Mouse (Mus musculus) forebrain, embryonic 13.5 days (tissue): Measurements from ENCODE around the gene Ppargc1a. TPM values are rescaled to one million over a fixed set of nuclear protein-coding genes. Genes with fewer than 3 reads are reported as not detected.

Experiments used
- ATAC-seq: fragments of 200-750 bp; cut with Nextera tagmentation; 2 replicates; pipeline ENCODE4 v1.8.0; 2017
- H3K27ac ChIP-seq: fragments of 300-500 bp; sonication (generic); 2 replicates; pipeline ENCODE4 v1.5.1; 2015; ENCODE audit warnings: inconsistent platforms, mild to moderate bottlenecking, moderate library complexity
- H3K27me3 ChIP-seq: fragments of 300-500 bp; sonication (generic); 2 replicates; pipeline ENCODE4 v1.6.1; 2015; ENCODE audit warnings: mild to moderate bottlenecking, inconsistent platforms
- H3K36me3 ChIP-seq: fragments of 300-500 bp; sonication (generic); 2 replicates; pipeline ENCODE4 v1.6.1; 2015; ENCODE audit warnings: mild to moderate bottlenecking, inconsistent platforms; ENCODE audit not compliant: poor library complexity, severe bottlenecking
- H3K4me1 ChIP-seq: fragments of 300-500 bp; sonication (generic); 2 replicates; pipeline ENCODE4 v1.6.1; 2015; ENCODE audit warnings: inconsistent platforms
- H3K4me2 ChIP-seq: fragments of 300-500 bp; sonication (generic); 2 replicates; pipeline ENCODE4 v1.6.1; 2015; ENCODE audit warnings: inconsistent platforms, mild to moderate bottlenecking, moderate library complexity
- H3K4me3 ChIP-seq: fragments of 300-500 bp; sonication (generic); 2 replicates; pipeline ENCODE4 v1.5.1; 2015; ENCODE audit warnings: mild to moderate bottlenecking, inconsistent platforms
- H3K9ac ChIP-seq: fragments of 300-500 bp; sonication (generic); 2 replicates; pipeline ENCODE4 v1.6.1; 2015; ENCODE audit warnings: mild to moderate bottlenecking, inconsistent platforms
- H3K9me3 ChIP-seq: fragments of 300-500 bp; sonication (generic); replicated peaks from 2 replicates; pipeline ENCODE4 v1.6.1; 2016; ENCODE audit warnings: inconsistent platforms
- WGBS: fragments of 180-500 bp; shearing (Covaris S2); methylation state at CpG from one replicate; pipeline ENCODE4 v1.1.7; 2015; 5-methylcytosine and 5-hydroxymethylcytosine counted together
- polyA plus RNA-seq: library from polyadenylated mRNA; unstranded; fragments of >200 nt; fragmentation: Nextera tagmentation; extraction: Ambion mirVana; gene quantifications from 2 replicates; pipeline ENCODE4 v1.2.1, GENCODE M21; 2015

Ppargc1a gene
- polyA plus RNA-seq, 1 experiment from 2014 or later: 4.9 TPM

- H3K27me3 ChIP-seq: no peaks in the 10 kb centered on the region
- no peaks in the 10 kb centered on the region for H3K4me1 ChIP-seq
- no peak overlapping the region for H3K27ac ChIP-seq
- no peak overlapping the region for H3K9ac ChIP-seq
- no peak overlapping the region for H3K4me2 ChIP-seq
- no peak for ATAC-seq
- H3K36me3 ChIP-seq: no peaks in the 10 kb centered on the region
- WGBS: 74% methylated on average over 1 of the region's 1 CpGs
- H3K4me3 ChIP-seq: no peak overlapping the region
- H3K9me3 ChIP-seq: no peaks in the 10 kb centered on the region
These were observed 33.1 kb downstream of the Ppargc1a start for GRCm38 (mm10) chr5:51534456-51534855.

DNA sequence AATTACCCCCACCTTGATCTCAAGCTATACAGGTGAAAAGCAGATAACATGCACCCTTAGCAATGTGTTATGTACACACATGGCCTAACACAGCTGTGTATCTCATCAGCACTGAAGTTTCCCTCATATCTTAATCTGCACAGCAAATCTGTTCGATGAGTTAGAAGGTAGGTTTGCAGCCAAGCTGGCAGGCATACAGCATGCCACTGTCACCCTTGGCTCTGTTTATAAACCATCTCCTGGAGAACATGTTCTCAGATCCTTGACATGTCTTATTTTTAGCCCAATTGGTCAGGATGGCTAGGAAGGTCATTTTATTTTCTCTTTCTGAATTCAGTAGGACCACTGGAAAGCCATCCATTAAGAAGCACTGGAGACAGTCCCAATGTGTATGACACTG is 36.2 kb downstream of the Ppargc1a start:
- 81% methylated on average over 1 of the region's 1 CpGs for WGBS
- H3K4me2 ChIP-seq: no peak overlapping the region
- H3K27ac ChIP-seq: no peak overlapping the region
- no peaks in the 10 kb centered on the region for H3K9me3 ChIP-seq
- H3K4me1 ChIP-seq: no peaks in the 10 kb centered on the region
- H3K9ac ChIP-seq: no peak overlapping the region
- no peaks in the 10 kb centered on the region for H3K27me3 ChIP-seq
- no peaks in the 10 kb centered on the region for H3K36me3 ChIP-seq
- H3K4me3 ChIP-seq: no peak overlapping the region
- no peak for ATAC-seq

DNA sequence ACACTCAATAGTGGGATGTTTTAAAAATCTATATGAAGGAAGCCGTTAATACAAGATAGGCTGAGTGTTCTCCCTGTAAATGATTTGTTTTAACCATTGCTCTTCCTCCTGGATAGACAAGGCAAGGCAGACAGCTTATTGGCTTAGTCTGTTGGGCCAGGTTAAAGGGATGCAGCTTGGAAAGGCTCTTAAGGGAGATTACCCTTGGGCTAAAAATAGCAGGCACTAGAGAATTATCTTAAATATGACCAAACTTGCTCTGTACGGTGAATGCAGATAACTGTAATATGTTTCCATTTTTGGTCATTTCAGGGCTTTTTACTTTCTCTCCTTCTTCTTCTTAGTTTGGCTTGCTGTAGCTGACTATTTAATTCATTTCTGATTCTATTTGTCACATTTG is 38.1 kb downstream of the Ppargc1a start:
- ATAC-seq: no peak

DNA sequence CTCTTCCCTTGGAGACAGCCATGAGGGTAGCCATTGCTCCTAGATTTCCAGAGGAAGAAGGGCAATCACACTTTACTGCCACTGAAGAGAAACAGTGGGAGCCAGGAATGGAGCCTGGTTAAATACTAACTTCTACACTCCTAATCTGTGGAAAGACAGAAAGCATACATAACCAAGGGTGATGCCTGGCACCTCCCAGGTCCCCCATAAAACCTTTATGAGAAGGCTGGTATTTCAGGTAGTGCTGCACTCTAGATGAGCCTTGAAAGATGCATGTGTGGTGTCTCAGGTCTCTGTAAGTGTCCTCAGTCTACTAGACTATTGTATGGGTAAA is 39.4 kb downstream of the Ppargc1a start:
- Histone ChIP-seq H3K4me3 (no peak overlapping the region), H3K9ac (no peak overlapping the region), H3K4me1 (no peaks in the 10 kb centered on the region), H3K4me2 (no peak overlapping the region), H3K27me3 (no peaks in the 10 kb centered on the region), H3K27ac (no peak overlapping the region), H3K9me3 (no peaks in the 10 kb centered on the region), H3K36me3 (no peaks in the 10 kb centered on the region)
- no peak for ATAC-seq

More for the DNA sequence above, 38.1 kb downstream of the Ppargc1a start:
- Histone ChIP-seq H3K9ac (no peak overlapping the region), H3K4me3 (no peak overlapping the region), H3K27me3 (no peaks in the 10 kb centered on the region), H3K36me3 (no peaks in the 10 kb centered on the region), H3K4me1 (no peaks in the 10 kb centered on the region), H3K9me3 (no peaks in the 10 kb centered on the region), H3K27ac (no peak overlapping the region), H3K4me2 (no peak overlapping the region)
- 85% methylated on average over 2 of the region's 2 CpGs for WGBS

GRCm38 (mm10) chr5:51527498-51528164 is 39.9 kb downstream of the Ppargc1a start:
- Histone ChIP-seq H3K4me2 (no peak overlapping the region), H3K4me1 (no peaks in the 10 kb centered on the region), H3K27ac (no peak overlapping the region), H3K4me3 (no peak overlapping the region), H3K36me3 (no peaks in the 10 kb centered on the region), H3K9me3 (no peaks in the 10 kb centered on the region), H3K9ac (no peak overlapping the region), H3K27me3 (no peaks in the 10 kb centered on the region)
- 93% methylated on average over 5 of the region's 5 CpGs for WGBS
- ATAC-seq: no peak

DNA sequence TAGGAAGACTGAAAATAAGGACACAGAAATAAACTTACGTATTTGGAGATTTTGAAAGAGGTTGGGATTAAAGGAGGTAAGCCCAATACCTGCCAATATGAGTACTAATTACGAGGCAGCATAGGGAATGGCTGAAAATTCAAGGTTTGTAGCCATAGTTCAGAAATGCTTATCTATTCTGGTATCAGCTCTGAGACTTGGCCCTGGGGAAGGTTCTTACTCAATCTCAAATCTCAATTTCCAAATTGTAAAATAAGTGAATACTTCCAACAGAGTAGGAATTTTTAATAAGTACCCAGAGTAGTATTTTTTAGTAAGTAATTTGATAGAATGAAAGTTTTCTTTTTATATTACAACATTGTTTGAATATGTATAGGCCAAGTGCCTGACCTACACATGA is 41.7 kb downstream of the Ppargc1a start:
- no peak for ATAC-seq
- WGBS: 82% methylated on average over 2 of the region's 2 CpGs

GRCm38 (mm10) chr5:51520807-51521206 is 46.7 kb downstream of the Ppargc1a start:
- Histone ChIP-seq H3K4me1 (no peaks in the 10 kb centered on the region), H3K27ac (no peak overlapping the region), H3K4me3 (no peak overlapping the region), H3K36me3 (no peaks in the 10 kb centered on the region), H3K9ac (no peak overlapping the region), H3K9me3 (no peaks in the 10 kb centered on the region), H3K27me3 (no peaks in the 10 kb centered on the region), H3K4me2 (no peak overlapping the region)
- WGBS: 90% methylated on average over 3 of the region's 3 CpGs
- no peak for ATAC-seq

More for the DNA sequence above, 41.7 kb downstream of the Ppargc1a start:
- Histone ChIP-seq H3K4me2 (no peak overlapping the region), H3K4me1 (no peaks in the 10 kb centered on the region), H3K36me3 (no peaks in the 10 kb centered on the region), H3K27ac (no peak overlapping the region), H3K9me3 (no peaks in the 10 kb centered on the region), H3K4me3 (no peak overlapping the region), H3K27me3 (no peaks in the 10 kb centered on the region), H3K9ac (no peak overlapping the region)

DNA sequence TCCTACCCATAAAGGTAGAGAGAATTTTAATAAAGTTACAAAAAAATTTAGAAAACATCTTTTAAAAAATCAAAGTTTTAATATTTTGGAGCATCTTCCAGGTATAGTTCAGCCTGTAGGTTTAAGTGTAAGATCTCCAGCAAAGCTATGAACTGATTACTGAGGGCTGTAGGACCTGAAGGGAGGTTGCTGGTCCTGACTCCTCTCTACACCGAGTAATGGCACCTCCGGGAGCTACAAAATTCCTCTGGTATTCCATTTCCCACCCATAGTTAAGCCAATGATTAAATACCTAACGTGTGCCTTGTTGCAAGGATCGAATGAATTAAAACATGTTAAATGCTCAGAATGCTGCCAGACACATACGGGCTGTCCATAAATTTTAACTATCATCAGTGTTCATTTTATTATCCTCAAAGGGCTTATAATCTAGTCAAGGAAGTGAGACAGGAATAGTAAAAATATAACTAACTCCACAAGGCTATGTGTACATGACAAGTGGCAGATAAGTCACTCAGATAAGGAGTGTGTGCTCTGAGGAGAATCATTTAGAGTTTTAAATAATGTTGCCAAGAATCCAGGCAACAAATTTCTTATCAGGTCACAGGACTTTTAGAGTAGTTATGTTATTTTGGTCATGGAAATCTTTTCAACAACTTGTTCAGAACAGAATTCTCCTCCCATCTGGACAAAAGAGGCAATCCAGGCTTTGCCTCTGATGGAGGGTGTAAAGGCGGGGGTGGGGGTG is 49.9 kb downstream of the Ppargc1a start:
- no peak for ATAC-seq
- Histone ChIP-seq H3K27ac (no peak overlapping the region), H3K4me1 (no peaks in the 10 kb centered on the region), H3K4me3 (no peak overlapping the region), H3K4me2 (no peak overlapping the region), H3K36me3 (no peaks in the 10 kb centered on the region), H3K9me3 (no peaks in the 10 kb centered on the region), H3K9ac (no peak overlapping the region), H3K27me3 (no peaks in the 10 kb centered on the region)
- WGBS: 94% methylated on average over 6 of the region's 6 CpGs

DNA sequence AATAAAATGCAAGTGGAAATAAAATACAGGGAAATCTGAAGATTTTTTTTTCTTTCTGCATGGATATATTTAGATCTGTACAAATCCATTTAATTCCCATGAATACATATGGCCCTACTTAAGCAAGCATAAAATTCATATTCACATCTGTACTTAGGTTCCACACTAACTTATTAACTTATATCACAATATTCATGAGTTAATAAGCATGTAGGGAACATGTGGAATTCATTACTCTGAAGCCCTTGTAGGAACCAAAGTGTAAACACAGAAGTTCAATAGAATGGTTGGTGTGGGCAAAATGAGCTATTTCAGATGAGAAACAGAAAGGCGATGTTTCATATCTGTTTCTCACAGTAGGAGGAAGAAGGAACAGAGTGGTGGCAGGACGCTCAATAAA is 62.9 kb downstream of the Ppargc1a start:
- H3K4me3 ChIP-seq: no peak overlapping the region
- 97% methylated on average over 2 of the region's 2 CpGs for WGBS
- no peak overlapping the region for H3K27ac ChIP-seq
- H3K9ac ChIP-seq: no peak overlapping the region
- no peaks in the 10 kb centered on the region for H3K9me3 ChIP-seq
- no peaks in the 10 kb centered on the region for H3K27me3 ChIP-seq
- H3K4me1 ChIP-seq: no peaks in the 10 kb centered on the region
- H3K4me2 ChIP-seq: no peak overlapping the region
- ATAC-seq: no peak
- H3K36me3 ChIP-seq: no peaks in the 10 kb centered on the region

GRCm38 (mm10) chr5:51497910-51498517 is 69.5 kb downstream of the Ppargc1a start:
- no peaks in the 10 kb centered on the region for H3K36me3 ChIP-seq
- no peak overlapping the region for H3K27ac ChIP-seq
- H3K4me2 ChIP-seq: no peak overlapping the region
- no peaks in the 10 kb centered on the region for H3K9me3 ChIP-seq
- H3K4me3 ChIP-seq: no peak overlapping the region
- no peaks in the 10 kb centered on the region for H3K27me3 ChIP-seq
- peaks cover 9% of the 10 kb centered on the region for H3K4me1 ChIP-seq
- 82% methylated on average over 9 of the region's 9 CpGs for whole genome bisulfite sequencing
- ATAC-seq: no peak
- no peak overlapping the region for H3K9ac ChIP-seq

DNA sequence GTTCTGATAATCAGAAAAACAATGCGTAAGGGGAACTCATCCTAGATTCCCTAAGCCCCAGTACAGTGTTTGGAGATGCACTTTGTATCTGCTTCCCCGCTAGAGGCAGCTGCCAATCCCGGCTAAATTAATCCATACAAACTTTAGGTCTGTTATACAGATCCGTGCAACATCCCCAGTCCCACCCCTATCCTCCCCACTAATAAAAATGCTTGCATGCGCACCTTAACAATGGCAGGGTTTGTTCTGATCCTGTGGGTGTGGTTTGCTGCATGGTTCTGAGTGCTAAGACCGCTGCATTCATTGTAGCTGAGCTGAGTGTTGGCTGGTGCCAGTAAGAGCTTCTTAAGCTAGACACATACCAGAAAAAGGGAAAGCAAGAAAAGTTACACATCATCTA is 72.1 kb downstream of the Ppargc1a start:
- 47% methylated on average over 6 of the region's 6 CpGs for WGBS
- Histone ChIP-seq H3K4me2 (peak overlapping the region; percentile 51), H3K27ac (no peak overlapping the region), H3K9ac (no peak overlapping the region), H3K27me3 (no peaks in the 10 kb centered on the region), H3K36me3 (no peaks in the 10 kb centered on the region), H3K9me3 (no peaks in the 10 kb centered on the region), H3K4me3 (peak overlapping the region; percentile 15), H3K4me1 (peaks cover 9% of the 10 kb centered on the region)
- ATAC-seq: peak; percentile 58

DNA sequence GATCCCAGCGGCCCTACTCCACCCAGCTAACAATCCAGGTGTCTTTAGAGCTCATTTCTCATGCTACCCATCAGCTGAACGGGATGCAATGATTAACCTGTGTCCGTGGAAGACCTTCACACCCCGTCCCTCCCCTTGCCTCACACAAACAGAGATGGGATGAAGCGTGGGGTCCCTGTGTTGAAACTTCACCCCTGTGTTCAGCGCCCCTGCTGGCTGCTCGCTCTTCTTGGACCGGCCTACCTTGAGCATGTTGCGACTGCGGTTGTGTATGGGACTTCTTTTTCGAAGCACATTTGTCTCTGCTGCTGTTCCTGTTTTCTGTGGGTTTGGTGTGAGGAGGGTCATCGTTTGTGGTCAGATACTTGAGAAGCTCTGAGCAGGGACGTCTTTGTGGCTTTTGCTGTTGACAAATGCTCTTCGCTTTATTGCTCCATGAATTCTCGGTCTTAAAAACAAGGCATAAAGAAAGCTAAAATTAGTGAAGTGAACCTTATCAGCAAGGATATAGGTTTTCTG is 73.1 kb downstream of the Ppargc1a start:
- Histone ChIP-seq H3K4me1 (peaks cover 9% of the 10 kb centered on the region), H3K27ac (no peak overlapping the region), H3K4me3 (no peak overlapping the region), H3K9ac (no peak overlapping the region), H3K36me3 (no peaks in the 10 kb centered on the region), H3K4me2 (no peak overlapping the region), H3K9me3 (no peaks in the 10 kb centered on the region), H3K27me3 (no peaks in the 10 kb centered on the region)
- WGBS: 76% methylated on average over 15 of the region's 15 CpGs
- ATAC-seq: no peak
